Mouse (Mus musculus) testis, adult 2 months (tissue): ENCODE results near the gene Uevld.

ENCODE experiments used
- CTCF ChIP-seq: fragments of 200-500 bp; IDR thresholded peaks from 2 replicates; pipeline ENCODE4 v1.5.1; 2012; ENCODE audit warnings: low read depth, mild to moderate bottlenecking, inconsistent platforms, low read length, moderate library complexity; ENCODE audit not compliant: control insufficient read depth, insufficient read depth, insufficient replicate concordance
- POLR2A ChIP-seq: fragments of 200-500 bp; IDR thresholded peaks from 2 replicates; pipeline ENCODE4 v1.6.1; 2012; ENCODE audit warnings: low read depth, mild to moderate bottlenecking, inconsistent platforms, low read length, moderate library complexity; ENCODE audit not compliant: control insufficient read depth

DNA sequence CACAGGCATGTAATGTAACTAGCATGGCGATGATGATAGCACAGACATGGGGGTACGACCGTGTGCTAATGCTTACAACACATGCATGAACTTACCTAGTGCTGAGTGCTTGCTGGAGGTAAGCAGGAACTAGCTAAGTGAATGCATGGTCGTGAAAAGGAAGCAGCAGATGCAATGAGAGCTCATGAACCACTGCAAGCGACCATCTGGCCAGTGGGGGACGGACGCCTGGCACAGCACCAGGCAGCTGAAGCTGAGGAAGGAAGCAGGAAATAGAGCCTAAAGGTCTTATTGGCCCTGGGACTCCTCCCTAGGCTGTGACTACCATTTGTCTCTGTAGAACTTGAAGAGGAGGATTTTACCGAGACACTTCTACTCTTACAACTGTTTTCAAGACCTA, 23.5 kb downstream of the Uevld start:
- no peak for TF ChIP-seq CTCF
- TF ChIP-seq POLR2A = no peak
